ENCODE assay signal across 7 mouse cellular contexts in the genomic region with DNA sequence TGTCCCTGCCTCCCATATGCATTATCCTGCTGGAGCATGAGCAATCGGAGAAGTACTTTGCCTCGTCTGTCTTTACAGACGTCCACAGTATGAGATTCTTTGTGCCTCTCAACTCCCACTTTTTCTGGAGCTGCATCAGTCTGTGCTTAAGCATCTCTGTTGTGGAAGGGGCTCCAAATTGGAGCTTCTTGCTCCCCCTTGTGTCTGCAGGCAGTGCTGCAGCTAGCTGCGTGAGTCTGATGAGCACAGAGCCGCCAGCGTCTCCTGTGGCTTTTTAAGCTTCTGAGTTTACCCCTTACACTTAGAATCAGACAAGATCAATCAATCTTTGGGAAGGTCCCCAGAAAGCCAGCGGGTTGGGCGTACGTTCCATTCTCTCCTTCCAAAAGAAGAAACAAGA. TPM values are rescaled to one million over a fixed set of nuclear protein-coding genes. Genes with fewer than 3 reads are reported as not detected.
A peak's percentile ranks its signal among the peaks of the same experiment; 100 is the strongest.
DNase-seq lines count a peak whose midpoint lies in the region; ATAC-seq lines count a peak whose summit lies in the region.

No protein-coding gene starts in this region.

- H3K9ac ChIP-seq in liver, embryonic 15.5 days: no peak overlapping the region

- H3K4me1 ChIP-seq in embryonic facial prominence, embryonic 10.5 days: 0 out of 2 replicates have a peak, but pooled peaks cover 4% of the 10 kb centered on the region
- no peaks in the 10 kb centered on the region for H3K4me1 ChIP-seq in liver, embryonic 15.5 days (replicated peaks)

- H3K4me2 ChIP-seq in liver, embryonic 15.5 days: no peak overlapping the region

- no peak overlapping the region for H3K27ac ChIP-seq in embryonic facial prominence, embryonic 10.5 days (replicated peaks)
- no peak overlapping the region for H3K27ac ChIP-seq in liver, embryonic 15.5 days (replicated peaks)

- WGBS in embryonic facial prominence, embryonic 10.5 days: 25% methylated on average over 9 of the region's 9 CpGs
- WGBS in liver, embryonic 15.5 days (ENCODE audit: insufficient replicate concordance): 18% methylated on average over 9 of the region's 9 CpGs

- peak; percentile 37 for DNase-seq in ovary, postnatal 14 days (ENCODE audit: low spot score)
- no peak for DNase-seq in ovary, adult 18-20 months (ENCODE audit: low spot score)
- peak; percentile 72 for DNase-seq in embryonic facial prominence, embryonic 10.5 days (ENCODE audit: low spot score)
- DNase-seq in kidney, postnatal 14 days: peak; percentile 57
- peak; percentile 63 to 68 for DNase-seq in right cerebral cortex, adult 2 months (ENCODE audit: low spot score in 2 of 2)

- no peaks in the 10 kb centered on the region for H3K36me3 ChIP-seq in embryonic facial prominence, embryonic 10.5 days (replicated peaks)
- no peaks in the 10 kb centered on the region for H3K36me3 ChIP-seq in liver, embryonic 15.5 days (replicated peaks)

- peaks cover 6% of the 10 kb centered on the region; the same call in 1 of the 2 replicates for H3K27me3 ChIP-seq in embryonic facial prominence, embryonic 10.5 days (replicated peaks; ENCODE audit: low read depth, poor library complexity, severe bottlenecking)
- peaks cover 7% of the 10 kb centered on the region; the same call in 1 of the 2 replicates for H3K27me3 ChIP-seq in liver, embryonic 15.5 days

- peak; percentile 40 for ATAC-seq in activated CD4-positive, CD25-positive, alpha-beta regulatory T cell, adult 4 months
- 0 out of 2 replicates have a peak, but pooled peaks have one; percentile 31 for ATAC-seq in liver, embryonic 15.5 days (ENCODE audit: insufficient read depth)

- H3K9me3 ChIP-seq in embryonic facial prominence, embryonic 10.5 days: no peaks in the 10 kb centered on the region
- no peaks in the 10 kb centered on the region for H3K9me3 ChIP-seq in liver, embryonic 15.5 days (replicated peaks)

- no peak overlapping the region for H3K4me3 ChIP-seq in embryonic facial prominence, embryonic 10.5 days
- H3K4me3 ChIP-seq in liver, embryonic 15.5 days (replicated peaks): no peak overlapping the region

RNA-seq across cellular contexts. Expression of a gene that starts 10.2 kb away (rescaled TPM):
- 1 to 10 TPM in 1 of 2 experiments, under 1 TPM in 1; 0.46 to 1.0 TPM for polyA plus RNA-seq in activated CD4-positive, CD25-positive, alpha-beta regulatory T cell, adult 4 months (2017; shearing (Covaris generic))
- 0.15 and 0.68 TPM in 2 replicates for polyA plus RNA-seq in embryonic facial prominence, embryonic 10.5 days (2016; fragmentation: Nextera tagmentation; extraction: Ambion mirVana)
- polyA plus RNA-seq in liver, embryonic 15.5 days (2015; fragmentation: Nextera tagmentation; extraction: Ambion mirVana): 0.18 and 0.20 TPM in 2 replicates
